Mouse (Mus musculus): Measurements from ENCODE around the gene Prdm4.
A peak's percentile ranks its signal among the peaks of the same experiment; 100 is the strongest.

Prdm4 gene

DNA sequence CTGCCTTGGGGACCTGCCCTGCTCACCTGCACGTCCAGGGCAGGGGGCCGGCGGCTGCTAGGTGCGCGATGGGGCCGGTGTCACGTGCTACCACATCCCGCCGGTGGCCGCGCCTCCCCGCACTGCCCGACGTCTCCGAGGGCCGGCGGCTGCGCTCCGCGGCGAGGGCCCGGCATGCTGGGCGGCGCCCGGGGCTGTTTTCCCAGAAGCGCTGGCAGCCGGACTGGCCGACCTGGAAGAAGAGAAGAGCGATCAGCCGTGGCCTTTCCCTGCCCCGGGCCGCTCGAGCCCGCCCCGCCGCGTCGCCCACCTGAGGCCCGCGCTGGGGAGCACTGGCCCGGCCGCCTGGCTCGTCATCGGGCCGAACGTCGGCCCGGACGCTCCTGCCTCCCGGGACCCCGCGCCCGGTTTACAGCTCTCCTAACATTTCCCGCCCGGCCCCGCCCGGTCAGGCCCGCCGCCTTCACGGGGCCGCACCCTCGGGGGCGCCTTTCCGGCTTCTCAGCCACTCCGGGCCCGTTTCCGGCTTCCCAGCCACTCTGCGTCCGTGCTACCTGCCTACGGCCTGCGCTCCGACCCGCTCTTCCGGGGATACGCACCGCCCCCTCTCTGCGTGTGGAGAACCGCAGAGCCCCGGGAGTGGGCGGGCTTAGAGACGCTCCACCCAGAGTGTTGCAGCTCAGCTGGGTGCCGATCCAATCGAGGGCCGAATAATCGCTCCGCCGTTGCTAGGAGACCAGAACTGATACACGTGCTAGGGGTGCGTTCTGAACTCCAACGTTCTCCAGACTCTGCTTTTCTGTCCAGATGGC is at the start of gene Prdm4:
Gene Prdm4, minus strand, starts transcription at position 645 of the 812 bp plus-strand sequence.
- DNase-seq = peak; percentile 97 to 98

DNA sequence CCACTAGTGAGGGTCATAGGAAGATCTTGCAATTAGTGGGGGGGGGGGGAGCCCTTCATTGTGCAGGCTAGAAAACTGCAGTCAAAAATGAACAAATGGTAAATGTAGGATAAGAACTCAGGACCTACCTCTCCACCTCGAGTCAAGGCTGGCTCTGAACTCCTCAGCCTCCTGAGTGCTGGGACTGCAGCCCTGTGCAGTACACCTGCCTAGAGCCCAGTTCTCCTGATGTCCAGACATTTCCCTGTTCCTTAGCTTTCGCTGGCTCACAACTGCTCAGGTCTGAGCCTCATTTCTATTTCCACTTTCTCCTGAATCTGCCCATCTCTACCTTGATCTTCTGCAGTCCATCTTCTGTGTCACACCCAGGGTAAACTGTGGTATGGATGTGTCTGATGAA is 49.5 kb upstream of the Prdm4 start:
- DNase-seq = no peak

DNA sequence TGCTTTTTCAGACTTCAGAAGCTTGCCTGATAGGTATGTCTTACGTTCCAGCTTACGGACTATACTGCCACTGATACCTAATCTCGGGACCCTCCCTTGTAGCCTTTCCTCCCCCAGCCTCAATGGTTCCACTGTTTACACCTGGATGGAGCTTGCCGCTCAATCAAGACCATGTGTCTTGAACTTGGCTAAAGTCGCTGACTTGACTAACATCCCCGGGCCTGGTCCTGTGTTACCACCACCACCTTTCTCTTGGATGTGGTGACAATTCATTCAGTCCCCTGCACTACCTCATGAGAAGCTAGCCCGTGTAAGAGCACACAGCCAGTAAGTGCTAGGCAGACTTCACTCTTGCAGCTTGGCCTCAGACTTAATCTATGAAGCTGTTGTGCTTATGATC is 47.4 kb upstream of the Prdm4 start:
- no peak for DNase-seq

DNA sequence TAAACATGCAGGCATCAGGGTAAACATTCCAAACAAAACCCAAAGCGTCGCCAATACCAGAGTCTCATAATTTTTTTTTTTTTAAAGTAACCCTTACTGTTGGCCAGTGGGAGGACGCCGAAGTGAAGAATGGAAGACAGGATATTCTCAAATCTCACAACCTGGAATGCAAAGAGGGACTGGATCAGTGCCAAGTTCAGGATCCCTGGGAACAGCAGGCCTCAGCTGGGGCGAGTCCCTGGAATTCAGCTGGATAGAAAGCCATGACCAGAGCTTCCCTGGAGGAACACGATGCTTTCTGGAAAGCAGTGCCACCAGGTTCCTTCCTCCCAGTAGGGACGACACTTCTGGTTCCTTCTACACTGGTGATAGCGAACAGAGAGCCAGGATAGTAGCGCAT is 46.0 kb upstream of the Prdm4 start:
- DNase-seq = no peak

DNA sequence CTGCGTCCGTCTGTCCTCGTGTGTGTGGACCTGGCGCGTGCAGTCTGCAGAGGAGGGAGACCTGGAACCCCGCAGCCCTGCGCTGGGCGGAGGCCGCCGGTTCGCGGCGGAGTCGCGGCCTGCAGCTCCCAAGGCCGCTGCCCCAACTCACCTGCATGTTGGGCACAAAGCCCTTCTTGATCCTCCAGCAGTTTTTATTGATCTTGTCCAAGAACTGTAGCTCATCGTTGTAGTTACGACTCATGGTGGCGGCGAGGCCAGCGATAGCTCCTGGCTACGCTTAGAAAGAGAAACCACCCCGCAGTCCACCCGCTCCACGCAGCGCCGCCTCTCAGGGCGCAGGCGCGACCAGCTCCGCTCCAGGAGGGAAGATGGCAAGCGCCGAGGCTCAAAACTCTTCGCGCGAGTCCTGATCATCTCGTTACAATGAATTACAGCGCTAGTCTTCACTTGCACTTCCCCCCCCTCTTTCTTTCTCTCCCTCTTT is 40.6 kb upstream of the Prdm4 start, which contains the start of gene Rtcb:
Gene Rtcb, minus strand, starts transcription at position 360 of the 487 bp plus-strand sequence.
- DNase-seq = peak; percentile 94

DNA sequence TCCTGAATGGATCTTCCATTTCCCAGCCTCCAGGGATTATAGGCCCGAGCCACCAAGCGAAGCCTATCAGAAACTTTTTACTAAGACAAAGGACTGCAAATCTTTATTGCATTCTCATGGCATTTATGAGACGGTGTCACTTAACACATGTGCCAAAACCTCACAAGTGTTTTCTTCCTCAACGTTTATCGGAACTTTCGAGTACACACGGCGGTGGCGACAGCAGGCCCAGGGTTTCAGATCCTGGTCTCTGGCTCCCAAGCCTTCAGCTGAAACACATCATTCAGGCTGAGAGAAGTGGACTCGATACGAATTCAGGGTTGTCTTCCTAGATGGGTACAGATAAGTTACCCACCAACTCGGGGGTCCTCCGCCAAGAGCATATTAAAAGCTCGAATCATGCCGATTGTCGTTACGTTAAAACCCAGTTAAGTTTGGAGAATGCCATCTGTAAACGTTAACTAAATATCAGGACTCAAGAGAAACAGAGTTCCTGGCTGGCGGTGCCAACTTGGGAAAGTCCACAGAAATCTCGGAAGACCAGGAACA is 40.0 kb upstream of the Prdm4 start:
- peak in 1 of 2 experiments; percentile 14 for DNase-seq

DNA sequence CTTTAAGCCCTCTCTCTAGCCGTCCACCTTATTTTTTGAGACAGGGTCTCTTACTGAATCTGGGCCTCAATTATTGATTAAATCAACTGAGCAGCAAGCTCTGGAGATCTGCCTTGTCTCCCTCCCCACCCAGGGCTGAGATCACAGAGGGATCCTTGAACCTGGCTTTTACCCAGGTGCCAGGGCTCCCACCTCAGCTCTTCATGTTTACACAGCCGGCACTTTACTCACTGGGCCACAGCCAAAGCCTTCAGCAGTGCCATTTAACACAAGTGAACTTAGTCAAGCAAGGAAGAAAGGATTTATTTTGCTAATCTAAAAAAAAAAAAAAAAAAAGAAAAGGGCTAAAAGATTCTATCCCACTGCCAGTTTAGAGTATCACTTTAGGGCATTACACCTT is 37.5 kb upstream of the Prdm4 start:
- no peak for DNase-seq

DNA sequence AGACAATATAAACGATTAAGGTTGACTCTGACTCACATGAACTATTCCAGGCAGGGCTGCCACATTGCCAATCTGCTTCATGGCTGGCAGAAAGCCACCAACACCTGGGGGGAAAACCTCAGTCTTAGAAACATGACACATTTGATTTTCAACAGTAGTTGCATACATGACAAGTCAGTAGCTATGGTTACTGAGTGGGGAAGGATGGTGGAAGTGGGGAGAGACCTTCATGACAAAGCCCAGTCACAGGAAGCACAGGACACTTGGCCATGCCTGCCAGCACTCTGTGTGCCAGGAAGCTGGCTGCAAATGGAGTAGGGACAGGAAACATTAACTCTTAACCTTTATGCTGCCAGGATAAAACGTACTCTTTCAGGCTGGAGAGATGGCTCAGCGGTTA is 36.5 kb upstream of the Prdm4 start:
- peak; percentile 27 to 47 for DNase-seq

DNA sequence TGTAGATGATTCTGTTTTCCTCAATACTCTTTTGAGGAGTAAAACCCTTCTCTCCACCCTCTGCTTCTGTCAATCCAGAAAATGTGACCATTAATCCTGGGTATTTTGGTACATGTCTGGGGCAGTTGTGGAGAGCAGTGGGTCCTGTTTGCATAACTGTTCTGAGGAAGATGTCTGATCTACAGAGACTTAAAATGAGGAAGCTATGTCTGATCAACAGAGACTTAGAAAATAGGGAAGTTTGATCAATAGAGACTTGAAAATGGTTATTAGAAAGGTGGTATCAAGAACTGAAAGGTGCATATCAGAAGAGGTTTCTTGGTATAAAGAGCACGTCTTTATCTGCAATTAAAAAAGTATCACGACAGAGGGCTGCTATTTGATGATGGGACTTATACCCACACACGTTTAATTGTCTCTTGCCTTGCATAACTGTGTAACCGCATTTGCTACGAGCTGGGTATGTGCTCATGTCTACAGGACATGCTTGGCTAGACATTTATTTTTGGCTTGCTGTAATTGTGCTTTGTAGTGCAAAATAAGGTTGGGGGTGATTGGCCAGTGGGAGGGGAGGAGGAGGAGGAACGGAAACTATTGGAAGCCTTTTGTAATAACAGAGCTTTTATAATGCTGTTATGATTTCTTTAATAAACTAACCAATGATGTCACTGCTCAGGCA is 35.0 kb upstream of the Prdm4 start:
- DNase-seq = peak; percentile 60 to 62

DNA sequence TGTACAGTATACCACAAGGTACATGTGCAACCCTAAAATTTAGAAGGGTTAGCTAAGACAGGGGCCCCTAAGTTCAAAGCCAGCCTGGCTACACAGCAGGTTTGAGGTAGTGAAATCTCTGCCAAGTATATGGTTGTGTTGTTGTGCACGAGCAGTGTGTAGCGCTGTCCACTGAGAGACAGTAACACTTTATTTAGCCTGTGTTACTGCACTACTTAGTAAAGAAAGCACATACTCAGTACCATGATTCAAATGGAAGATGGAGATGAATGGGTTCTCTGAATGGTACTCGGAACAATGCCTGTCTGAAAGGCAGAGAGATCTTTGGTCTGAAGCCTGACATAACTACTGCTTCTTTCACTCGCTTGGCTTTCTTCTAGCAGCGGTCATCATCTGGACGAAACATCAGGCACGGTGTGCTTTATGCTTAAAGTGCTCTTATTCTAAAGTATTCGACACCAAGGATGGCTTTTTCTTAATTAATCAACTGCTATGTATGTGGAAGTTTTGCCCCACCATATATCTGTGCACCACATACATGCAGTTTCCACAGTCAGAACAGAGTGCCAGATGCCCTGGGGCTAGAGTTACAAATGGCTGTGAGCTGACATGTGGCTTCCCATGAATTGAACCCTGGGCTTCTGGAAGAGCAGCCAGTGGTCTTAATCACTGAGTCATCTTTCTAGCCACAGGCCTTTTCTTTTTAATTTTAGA is 31.7 kb upstream of the Prdm4 start:
- no peak for DNase-seq

DNA sequence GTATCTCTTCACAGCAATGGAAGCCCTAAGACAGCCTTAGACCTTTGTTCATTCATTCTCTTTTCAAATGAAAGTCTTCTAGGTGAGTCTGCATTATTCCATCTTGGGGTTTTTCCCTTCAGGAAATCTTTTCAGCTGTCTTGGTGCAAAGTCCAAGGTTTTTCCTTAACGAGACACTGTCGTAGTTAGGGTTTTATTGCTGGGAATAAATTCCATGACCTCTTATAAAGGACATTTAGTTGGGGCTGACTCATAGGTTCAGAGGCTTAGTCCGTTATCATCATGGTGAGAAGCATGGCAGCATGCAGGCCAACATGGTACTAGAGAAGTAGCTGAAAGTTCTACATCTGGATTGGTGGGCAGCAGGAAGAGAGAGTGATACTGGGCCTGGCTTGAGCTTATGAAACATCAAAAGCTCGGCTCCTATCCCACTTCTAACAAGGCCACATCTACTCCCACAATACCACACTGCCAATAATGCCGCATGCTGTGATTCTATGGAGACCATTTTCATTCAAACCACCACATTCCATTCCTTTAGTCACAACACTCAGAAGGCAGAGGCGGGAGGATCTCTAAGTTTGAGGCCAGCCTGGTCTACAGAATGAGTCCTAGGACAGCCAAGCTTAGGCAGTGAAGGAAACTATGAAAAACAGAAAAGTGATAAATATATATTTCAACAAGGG is 19.5 kb upstream of the Prdm4 start:
- no peak for DNase-seq

DNA sequence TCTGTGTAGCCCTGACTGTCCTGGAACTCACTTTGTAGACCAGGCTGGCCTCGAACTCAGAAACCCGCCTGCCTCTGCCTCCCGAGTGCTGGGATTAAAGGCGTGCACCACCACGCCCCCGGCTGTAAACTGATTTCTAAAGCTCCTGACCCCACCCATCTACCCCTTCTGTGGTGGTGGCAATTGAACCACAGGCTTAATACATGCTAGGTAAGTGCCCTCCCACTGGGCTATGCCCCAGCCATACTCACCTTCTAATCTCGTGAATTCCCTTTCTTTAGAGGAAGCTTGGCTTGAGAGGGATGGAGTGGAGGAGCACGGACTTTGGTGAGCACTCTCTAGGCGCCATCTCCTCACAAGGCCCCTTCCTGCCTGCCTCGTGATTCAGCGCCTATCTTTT is 13.0 kb upstream of the Prdm4 start:
- DNase-seq = no peak

DNA sequence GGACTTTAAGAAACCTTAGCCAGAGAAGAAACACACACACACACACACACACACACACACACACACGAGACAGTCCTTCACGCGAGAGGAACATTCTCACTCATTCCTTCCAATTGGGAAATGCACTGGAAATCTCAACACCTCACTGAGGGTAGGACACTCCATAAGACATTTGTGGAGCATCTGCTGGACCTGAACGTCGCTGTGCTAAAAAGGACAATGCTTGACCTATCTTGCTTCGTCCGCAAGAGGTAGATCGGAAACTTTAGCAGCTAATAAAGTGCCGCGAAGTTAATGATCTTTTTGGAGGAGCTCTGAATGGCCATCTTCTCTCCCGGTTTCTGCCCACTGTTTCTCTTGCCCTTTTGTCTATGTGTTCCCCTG is 12.3 kb upstream of the Prdm4 start:
- no peak for DNase-seq

DNA sequence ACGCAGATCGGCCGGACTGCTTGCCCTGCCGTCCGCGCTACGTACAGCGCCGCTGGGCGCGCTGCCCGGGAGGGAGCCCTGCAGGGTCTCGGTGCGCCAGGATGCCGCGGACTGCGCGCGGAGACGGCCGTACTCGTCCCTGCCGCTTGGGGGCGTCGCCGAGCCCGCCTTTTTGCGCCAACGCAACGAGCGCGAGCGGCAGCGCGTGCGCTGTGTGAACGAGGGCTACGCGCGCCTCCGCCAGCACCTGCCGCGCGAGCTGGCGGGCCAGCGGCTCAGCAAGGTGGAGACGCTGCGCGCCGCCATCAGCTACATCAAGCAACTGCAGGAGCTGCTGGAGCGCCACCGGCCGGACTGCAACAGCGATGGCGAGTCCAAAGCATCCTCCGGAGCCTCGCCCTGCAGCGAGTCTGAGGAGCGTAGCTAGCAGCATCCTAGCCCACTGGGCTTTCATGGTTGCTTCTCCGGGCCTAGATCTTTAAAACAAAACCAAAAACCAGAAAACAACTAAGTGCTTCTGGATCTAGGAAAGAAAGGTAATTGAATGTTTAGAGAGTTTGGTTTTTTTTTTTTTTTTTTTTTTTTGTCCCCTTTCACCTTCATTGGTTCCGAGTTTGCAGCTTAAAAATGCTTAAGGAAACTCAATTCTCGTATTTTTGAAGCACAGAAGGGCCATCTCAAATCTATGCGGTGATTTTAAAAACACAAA is 11.7 kb upstream of the Prdm4 start:
- peak; percentile 83 to 86 for DNase-seq

DNA sequence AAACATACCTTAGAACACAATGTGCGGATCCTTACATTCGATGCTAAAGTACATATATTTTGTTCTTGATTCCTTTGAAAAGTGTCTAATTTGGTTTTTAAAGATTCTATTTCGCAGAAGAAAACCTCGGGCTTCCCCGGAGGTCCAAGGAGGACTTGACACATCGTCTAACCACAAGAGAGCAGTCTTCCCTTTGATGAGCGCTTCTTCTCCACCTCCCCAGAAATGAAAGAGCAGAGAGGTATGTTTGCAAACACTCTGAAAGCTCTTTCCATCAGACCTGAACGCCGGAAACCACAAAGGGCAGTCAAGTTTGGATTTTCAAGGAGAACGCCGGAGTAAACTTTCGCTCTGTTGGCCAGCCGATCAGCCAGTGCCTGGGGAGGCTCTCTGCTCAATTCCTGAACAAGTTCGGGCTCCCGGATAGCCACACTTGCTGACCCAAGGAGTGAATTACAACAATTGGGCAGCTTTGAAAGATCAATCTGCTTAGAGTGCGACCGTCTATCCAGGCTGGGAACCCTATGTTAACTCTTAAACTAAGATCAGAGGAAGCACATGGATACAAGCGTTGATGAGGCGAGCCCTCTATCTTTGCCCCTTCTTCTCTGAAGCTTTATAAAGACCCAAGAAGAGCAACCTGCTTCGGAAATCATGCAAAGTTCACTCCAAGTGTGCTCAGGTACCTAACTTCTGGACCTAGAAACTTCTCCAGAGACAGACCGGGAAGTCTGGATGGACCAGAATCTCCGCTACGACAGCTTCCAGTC is 10.9 kb upstream of the Prdm4 start, which contains the start of gene Ascl4:
Gene Ascl4, plus strand, starts transcription at position 6 of the 770 bp plus-strand sequence.
- DNase-seq = peak; percentile 21 to 35

DNA sequence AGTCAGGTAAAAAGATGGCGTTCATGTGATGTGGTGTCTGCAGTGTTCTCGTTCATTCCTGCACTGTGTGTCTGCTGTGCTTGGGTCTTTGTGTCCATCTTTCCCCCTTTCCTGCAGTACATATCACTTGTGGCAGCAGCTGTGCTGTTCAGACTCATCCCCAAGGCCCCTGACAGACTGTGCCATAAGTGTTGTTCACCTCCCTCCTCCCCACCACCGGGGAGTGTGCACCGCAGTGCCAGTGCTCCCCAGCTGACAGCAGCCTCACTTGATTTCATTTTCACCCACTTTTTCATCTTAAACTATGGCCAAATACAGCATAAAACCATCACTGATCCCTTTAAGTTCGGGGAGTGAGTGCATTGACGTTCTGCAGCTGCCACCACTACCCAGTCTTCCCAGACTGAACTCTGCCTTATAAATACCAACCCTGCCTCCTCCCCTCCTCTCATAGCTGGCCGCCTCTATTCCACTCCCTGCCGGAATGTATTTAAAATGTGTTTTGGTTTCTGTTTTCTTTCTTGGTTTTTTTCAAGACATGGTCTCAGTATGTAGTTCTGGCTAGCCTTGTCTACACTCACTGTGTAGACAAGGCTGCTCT is 37.0 kb downstream of the Prdm4 start:
- no peak for DNase-seq

DNA sequence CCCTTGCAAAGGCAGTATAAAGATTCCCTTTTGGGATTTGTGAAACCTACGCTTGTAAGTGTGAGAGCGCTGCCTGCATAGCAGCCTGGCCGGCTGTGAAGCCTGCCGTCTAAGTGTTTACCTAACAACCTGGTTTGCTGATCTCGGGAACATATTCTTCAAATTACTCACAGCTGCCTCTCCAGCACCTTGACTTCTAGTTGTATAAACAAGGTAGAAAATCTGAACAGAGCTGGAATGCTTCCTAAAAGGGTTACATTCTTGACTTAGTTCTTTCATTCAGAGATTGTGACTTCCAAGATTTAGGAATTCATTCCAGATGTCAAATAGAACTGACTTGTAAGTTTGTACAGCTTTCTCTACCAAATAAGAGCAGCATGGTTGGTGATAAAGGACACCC is 41.1 kb downstream of the Prdm4 start:
- DNase-seq = no peak

DNA sequence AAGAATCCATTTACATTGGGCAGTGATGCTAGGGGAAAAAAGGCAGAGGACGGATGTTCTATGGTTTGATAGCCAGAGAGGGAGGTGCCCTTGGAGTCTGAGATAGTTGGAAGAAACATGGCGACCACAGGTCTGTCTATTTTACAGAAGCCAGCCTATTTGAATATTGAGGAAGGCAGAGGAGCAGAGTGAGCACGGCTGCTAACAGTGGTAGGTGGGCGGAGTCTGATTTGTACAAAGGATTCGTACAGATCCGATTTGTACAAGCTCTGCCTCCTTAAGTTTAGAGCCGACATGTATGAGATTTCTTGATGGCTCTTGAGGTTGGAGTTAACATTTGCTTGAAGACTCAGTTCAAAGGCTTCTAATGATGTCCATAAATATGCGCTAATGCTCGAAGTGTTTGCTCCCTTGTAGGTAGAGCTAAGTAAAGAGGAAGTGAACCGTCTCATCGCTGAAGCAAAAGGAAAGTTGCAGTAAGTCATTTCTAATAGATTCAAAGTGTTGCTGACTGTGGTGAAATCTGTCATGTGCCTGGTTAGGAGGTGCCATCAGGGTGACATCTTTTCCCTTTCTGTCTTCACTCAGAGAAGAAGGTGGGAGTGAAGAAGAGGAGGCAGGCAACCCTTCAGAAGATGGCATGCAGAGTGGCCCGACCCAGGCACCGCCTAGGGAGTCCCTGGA is 42.9 kb downstream of the Prdm4 start:
- DNase-seq = peak in 1 of 2 experiments; percentile 5

DNA sequence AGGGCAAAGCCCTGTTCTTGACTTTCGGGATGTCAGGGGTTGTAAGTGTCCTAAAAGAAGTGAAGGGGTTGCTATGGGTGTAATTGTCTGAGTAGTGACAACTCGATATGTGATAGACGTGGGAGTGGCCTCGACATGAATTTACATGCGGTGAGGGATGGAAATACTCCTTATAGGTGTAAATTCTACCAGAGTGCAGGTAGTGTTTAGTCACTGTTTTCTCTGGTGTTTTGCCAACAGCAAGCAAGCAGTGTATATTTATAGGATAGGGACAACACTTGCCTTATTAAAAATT is 44.5 kb downstream of the Prdm4 start:
- DNase-seq = peak in 1 of 2 experiments; percentile 41

Measured in B cell, adult 2 months (primary cell).